Mouse (Mus musculus) spleen, adult 18-20 months (tissue): ENCODE results near the gene Dcaf7.

ENCODE experiments used
- DNase-seq, 2 experiments: peaks; one replicate each; pipeline ENCODE4 v3.0.0; 2022; ENCODE audit warnings: mixed read lengths in 2 of 2

Dcaf7 gene

DNA sequence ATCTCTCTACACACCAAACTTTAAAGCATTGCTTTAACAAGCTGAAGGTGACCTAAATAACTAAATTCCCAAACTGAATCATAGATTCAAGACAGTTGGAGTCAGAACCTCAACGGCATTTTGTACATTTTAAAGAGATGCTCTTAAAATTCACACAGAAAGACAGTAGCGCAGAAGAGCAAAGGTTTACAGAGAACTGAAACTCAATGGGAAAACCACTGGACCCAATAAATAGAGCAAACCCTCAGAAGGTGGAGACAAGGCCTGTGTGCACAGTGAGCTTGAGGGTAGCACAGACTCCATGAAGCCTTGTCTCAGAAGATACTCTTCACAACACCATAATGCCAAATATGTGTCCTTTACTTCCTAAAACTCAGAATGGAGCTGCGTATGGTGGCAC lies 9.1 kb downstream of the Dcaf7 start:
- no peak for DNase-seq

- DNase-seq = no peak
Observed at GRCm38 (mm10) chr11:106046584-106046983, 9.9 kb downstream of the Dcaf7 start.

DNA sequence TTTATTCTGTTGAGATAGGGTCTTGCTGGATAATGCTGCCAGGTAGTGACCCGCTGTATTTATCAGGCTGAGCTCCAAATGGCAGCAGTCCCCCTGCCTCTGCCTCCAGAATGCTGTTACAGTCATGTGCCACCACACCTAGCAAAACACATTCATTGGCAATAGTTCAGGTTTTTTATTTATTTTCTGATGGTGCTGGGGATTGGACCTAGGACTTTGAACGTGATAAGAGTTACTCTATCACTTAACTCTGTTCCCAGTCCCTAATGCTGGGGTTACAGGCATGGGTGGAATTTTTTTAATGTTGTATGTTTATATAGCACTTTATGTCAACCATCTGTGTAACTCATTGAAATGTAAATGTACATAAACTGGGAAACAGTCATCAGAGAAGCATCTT lies 17.2 kb downstream of the Dcaf7 start:
- DNase-seq = no peak

GRCm38 (mm10) chr11:106054600-106054999 lies 17.9 kb downstream of the Dcaf7 start:
- no peak for DNase-seq

GRCm38 (mm10) chr11:106055341-106055740 lies 18.7 kb downstream of the Dcaf7 start:
- DNase-seq = no peak

GRCm38 (mm10) chr11:106056819-106057491 lies 20.3 kb downstream of the Dcaf7 start:
- no peak for DNase-seq

DNA sequence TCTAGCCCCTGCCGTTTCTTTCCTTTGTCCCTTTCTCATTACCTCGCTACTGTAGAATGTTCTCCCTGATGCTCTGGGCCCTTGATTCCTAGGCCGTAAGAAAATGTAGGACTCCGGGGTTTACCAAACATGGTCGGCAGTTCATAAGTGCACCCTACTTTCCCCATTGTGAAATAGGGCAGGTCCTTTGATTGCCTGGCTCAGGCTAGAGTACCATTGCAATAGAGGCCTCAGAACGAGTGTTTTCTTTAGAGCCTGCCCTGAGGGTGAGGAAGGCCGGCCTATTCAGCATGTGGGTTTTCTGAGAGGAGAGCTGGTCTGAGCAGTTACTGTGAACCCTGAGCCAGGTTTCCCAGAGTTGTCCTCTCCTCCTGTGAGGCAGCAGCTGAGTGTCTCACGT lies 21.3 kb downstream of the Dcaf7 start:
- DNase-seq = no peak

GRCm38 (mm10) chr11:106060549-106060948 lies 23.9 kb downstream of the Dcaf7 start:
- no peak for DNase-seq

DNA sequence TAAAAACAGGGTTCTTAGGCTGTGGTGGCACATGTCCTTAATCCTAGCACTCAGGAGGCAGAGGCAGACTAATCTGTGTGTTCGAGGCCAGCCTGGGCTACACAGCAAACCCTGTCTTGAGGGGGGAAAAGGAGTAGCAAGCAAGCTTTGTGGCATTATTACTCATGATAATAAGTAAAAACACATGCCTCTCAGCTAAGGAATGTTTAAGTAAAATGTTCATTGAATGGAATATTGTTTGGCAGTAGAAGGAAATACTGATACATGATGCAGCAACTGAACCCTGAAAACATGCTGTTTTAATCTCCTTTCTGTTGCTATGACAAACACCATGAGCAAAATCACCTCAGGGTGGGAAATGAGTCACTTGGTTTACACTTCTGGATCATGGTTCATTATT lies 24.6 kb downstream of the Dcaf7 start:
- no peak for DNase-seq

GRCm38 (mm10) chr11:106063756-106064155 lies 27.1 kb downstream of the Dcaf7 start:
- no peak for DNase-seq

DNA sequence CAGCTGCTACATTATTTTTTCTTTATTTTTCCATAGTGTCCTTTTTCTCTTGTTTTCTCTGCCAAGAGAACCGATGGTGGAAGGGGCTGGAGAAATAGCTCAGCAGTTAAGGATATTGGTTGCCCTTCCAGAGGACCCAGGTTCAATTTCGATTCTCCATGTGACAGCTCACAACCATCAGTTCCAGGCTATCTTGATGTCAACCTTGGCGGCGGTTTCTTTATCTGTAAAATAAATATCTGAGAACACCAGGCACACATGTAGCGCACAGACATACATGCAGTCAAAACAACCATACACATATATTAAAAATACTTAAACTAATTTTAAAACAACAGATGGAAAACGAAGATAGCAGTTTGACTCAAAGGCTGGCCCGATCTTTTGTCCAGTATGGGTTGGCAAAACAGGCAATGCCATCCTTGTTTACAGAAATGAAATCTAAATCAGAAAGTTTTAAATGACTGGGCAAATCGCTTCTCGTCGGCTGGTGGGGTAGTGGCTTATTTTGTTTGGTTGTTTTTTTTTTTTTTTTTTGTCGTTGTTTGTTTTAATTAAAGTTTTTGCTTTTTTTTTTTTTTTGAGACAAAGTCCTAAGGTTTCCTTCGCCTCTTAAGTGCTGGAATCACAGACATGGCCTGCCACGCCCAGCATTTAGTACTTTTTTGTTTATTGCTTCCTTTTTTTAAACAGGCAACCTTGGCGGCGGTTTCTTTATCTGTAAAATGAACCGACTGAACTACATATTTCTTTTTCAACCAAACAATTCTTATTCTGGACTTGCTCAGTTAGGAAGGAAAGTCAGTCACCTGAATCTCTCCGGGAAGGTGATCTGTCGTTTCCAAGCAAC lies 28.6 kb downstream of the Dcaf7 start:
- DNase-seq = no peak

GRCm38 (mm10) chr11:106065923-106066571 lies 29.4 kb downstream of the Dcaf7 start, which contains the start of gene Taco1:
Gene Taco1, plus strand, starts transcription at chr11:106066061.
- DNase-seq = peak; percentile 80 to 90

DNA sequence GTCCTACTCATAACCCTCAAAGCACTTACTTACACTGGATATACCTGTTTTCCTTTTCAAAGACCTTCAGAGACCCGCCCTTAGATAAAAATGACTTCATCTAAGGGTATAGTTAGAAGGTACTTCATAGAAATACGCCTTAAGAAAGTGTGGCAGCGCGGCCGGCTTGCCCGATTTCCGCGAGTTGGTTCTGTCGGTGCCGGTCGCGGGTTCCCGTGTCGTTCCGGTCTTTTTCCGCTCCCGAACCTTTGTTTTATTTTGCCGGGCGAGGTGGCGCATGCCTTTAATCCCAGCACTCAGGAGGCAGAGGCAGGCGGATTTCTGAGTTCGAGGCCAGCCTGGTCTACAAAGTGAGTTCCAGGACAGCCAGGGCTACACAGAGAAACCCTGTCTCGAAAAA lies 29.9 kb downstream of the Dcaf7 start:
- DNase-seq = peak in 1 of 2 experiments; percentile 26

DNA sequence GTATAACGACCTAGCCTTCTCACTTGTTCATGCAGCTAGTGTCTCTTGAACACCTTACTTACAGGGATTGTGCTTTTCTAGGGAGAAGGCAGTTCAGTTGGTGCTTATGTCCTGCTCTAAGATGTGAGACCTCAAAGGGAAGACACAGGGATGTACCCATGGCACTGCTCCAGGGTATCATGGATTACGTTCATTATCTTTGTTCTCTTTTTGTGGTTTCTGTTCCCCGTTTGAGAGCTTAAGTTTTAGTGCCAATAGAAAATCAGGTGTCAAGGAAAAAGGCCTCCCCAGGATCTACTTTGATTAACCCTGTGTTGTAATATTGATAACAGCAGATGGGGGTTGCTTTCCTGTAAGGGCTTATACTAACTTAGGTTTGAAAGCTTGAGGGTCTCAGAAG lies 37.1 kb downstream of the Dcaf7 start:
- no peak for DNase-seq

DNA sequence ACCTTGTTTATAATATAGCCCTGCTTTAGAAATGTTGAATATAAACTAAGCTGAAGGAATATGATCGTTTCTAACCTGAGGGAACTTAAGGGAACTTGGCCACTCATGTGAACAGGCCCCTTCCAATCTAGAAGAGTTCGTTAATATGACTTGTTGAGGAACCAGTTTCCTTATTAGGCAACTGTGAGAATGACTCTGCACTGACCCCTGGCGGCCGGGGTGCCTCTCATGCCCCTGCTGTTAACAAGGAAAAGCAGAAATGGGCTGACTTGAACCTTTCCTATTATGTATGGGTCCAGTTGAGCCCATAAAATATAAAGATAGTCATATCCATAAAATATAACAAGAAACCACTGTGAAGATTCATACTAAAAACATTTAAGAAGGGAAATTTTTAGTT lies 39.6 kb downstream of the Dcaf7 start:
- DNase-seq = peak; percentile 60 to 78

GRCm38 (mm10) chr11:106083708-106084701 lies 47.3 kb downstream of the Dcaf7 start, which contains the start of gene Map3k3:
Gene Map3k3, plus strand, starts transcription at chr11:106084613.
- peak; percentile 97 to 99 for DNase-seq

DNA sequence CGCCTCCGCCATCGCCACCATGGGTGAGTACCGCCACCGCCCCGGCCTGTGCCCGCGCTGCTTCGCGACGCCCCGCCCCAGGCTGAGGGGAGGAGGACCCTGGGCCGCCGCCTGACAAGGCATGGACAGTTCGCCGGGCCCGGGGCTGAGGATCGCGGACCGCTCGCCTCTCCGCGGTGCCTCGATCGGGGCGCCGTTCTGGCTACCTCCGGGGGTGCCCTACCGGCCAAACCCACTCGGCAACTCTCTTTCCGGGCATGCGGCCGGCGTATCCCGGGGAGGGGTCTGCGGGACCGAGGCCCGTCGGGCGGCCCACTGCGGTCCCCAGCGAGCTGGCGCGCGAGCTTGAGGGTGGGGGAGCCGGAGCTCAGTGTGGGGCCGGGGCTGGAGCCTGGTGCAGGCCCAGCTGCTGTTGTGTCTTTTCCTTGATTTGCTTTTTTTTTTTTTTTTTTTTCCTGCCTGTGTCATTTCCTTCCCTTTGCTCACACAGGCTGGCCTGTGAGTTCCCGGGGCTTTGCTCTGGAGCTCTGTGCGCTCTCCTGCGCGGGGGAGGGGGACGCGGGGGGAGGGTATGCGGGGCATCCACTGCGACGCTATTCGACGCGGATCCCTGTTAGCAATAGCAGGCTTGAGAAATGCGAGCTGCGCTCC lies 48.4 kb downstream of the Dcaf7 start:
- DNase-seq = peak; percentile 70 to 76

DNA sequence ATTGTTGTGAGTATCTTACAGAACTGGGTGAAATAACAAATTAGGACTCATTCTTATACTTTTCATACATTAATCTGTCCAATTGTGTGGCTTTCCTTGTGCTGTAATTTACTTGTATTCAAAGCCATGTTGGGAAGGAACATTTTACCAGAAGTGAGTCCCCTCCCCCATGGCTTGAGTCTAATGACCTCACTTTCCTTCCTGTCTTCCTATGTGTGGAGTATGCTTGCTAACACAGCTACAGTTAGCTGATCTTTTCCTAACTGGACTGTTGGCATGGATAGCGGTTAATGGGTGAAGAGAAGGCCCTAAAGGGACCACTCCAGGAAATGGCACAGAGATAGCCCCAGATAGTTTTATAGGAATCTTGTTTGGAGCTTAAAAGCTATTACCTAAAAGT lies 61.6 kb downstream of the Dcaf7 start:
- DNase-seq = no peak

DNA sequence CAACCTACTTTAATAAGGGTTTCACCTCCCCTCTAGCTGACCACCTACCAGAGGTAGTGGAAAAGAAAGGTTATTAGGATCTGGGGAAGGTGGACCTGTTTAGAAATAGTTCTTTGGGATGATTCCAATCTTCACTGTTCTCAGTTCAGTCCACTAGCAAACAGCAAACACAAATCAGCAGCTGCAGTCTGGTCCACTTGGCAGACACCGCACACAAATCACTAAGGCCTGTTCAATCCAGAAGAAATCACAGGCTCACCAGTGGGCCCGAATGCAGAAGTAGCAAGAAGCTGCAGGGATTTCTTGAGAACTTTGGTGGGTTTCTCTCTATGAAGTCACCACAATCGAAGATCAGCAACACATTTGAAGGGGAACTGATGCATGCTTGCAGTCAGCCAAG lies 66.2 kb downstream of the Dcaf7 start:
- no peak for DNase-seq

- DNase-seq = peak; percentile 24 to 35
Observed at GRCm38 (mm10) chr11:106106047-106106587, 69.4 kb downstream of the Dcaf7 start.
